Mouse (Mus musculus): ENCODE measurements around the gene Bcl11b. TPM values are rescaled to one million over a fixed set of nuclear protein-coding genes. Genes with fewer than 3 reads are reported as not detected.

Gene Bcl11b
- total RNA-seq, 2 experiments from 2014 or later: 66.1 to 75.1 TPM

DNA sequence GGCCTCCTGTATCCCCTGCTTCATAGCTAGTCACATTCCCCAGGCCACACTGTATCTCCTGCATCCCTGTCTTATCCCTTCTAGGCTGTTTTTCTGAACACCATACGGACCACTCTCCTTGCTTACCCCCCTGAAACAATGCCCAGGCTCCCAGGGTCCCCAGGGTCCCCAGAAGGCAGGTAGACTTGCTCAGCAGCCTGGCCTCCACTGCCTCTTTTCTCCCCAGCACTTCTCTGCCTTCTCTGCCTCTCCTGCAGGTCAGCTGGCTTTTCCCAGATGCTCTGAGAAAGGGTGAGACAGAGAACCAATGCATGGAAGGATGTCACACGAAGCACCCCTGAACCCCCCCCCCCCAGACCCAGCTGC, 2.7 kb downstream of the Bcl11b start:
- intact Hi-C loops (cut with DNase I): loop anchor here (5.0 to 10.0 kb wide), 2 partner anchors 122 to 1626 kb away; no protein-coding TSS in a partner anchor
- DNase-seq (ENCODE audit: extremely low spot score in 1 of 2, low spot score in 2 of 2): no peak

- DNase-seq (ENCODE audit: extremely low spot score in 1 of 2, low spot score in 2 of 2): no peak
- intact Hi-C loops (cut with DNase I): loop anchor here (2.0 to 10.0 kb wide), 4 partner anchors 122 to 1695 kb away; no protein-coding TSS in a partner anchor
Measured at GRCm38 (mm10) chr12:107999751-108000714, 3.4 kb downstream of the Bcl11b start.

DNA sequence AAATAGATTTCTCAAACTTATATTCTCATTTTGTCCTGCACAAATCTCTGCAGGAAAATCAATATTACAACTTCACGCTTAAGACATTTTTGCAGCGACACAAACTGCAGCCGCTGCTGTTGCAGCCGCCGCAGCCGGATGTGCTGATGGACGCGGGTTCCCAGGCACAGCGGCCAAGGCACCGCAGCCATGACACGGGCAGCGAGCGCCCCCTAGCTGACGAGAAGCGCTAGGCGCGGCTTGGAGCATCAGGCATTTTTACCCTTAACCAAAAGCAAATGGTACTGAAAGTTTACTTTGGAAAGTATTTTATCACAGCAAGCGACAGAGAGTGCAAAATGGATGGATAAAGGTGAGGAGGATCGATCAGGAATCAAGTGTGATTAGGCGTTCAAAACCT, 4.7 kb downstream of the Bcl11b start:
- intact Hi-C loops (cut with DNase I): loop anchor here (2.0 to 10.0 kb wide), 2 partner anchors 1520 to 1694 kb away; no protein-coding TSS in a partner anchor

DNA sequence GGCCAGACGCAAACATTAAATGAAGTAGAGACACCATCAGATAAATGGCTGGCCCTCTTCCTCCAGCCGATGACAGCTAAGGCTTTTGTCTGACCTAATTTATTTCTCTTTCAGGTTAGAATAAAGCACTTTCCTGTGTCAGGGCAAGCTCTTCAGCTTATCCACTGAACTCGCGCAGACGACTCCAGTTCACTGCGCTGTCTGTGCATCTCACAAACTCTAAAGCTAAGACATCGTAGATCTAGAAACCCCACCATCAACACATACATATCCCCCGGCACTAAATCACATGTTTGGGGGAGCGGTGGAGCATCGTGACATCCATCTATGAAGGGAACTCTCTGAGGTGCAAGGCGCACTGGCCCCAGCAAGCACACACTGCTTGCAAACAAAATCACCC, 5.5 kb downstream of the Bcl11b start:
- intact Hi-C loops (cut with DNase I): loop anchor here (2.0 to 10.0 kb wide), 2 partner anchors 1519 to 1693 kb away; no protein-coding TSS in a partner anchor
- no peak for DNase-seq (ENCODE audit: extremely low spot score in 1 of 2, low spot score in 2 of 2)

More for the DNA sequence above, 4.7 kb downstream of the Bcl11b start:
- DNase-seq (ENCODE audit: extremely low spot score in 1 of 2, low spot score in 2 of 2): peak; percentile 83 to 85

GRCm38 (mm10) chr12:107997241-107997640, 6.2 kb downstream of the Bcl11b start:
- no peak for DNase-seq (ENCODE audit: extremely low spot score in 1 of 2, low spot score in 2 of 2)
- intact Hi-C loops (cut with DNase I): loop anchor here (10.0 kb wide), 1 partner anchor 1692 kb away; no protein-coding TSS in a partner anchor

DNA sequence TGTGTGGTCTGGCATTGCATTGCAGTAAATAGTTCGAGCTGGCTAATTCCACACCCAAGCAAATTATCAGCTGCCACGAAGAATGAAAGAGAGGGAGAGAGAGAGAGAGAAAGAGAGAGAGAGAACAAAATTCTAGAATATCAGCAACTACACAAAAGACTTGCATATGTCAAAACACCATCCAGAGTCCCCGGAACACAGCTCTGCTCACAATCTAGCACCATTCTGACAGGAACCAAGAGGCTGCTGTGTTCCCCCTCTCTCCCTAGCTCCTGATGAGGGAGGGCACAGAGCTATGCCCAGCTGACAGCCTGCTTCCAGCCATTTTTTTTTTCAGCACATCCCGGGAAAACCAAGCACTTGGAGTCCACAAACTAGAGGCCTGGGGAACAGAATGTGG, 6.6 kb downstream of the Bcl11b start:
- intact Hi-C loops (cut with DNase I): loop anchor here (10.0 kb wide), 1 partner anchor 1692 kb away; no protein-coding TSS in a partner anchor
- DNase-seq (ENCODE audit: extremely low spot score in 1 of 2, low spot score in 2 of 2): no peak

DNA sequence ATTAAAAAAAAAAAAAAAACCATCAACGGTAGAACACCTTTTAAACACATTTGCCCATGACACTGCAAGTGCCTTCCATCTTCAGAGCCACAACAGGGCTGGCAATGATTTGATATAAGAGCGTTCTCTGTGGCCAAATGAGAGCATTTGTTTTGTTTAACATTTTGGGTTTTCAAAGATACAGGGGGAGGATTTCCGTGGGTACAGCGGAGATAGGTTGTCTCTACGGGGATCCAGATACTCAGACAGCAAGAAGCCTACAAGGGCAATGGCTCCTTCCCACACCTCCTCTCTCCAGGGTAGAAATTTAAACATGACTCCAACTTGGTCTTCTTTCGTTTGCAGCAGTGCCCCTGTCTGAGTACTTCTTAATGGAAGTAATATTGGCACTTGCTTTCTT, 7.2 kb downstream of the Bcl11b start:
- intact Hi-C loops (cut with DNase I): loop anchor here (10.0 kb wide), 1 partner anchor 1691 kb away; no protein-coding TSS in a partner anchor

DNA sequence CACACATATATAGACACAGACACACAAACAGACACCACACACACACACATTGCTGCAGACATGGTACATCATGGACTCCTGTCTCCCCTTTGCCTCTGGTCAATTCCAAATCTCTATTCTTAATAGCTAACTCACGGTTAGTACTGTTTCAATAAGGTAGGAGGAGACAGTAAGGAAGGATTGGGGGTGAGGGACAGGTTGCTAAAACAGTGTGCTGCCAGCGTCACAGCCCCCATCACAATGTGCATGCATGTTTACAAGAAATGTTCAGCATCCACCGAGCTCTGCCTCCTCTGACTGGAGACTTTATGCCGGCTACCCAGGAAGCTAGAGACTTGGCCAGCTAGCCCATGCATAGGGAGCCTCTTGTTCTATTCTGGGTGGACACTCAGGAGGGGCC, 9.0 kb downstream of the Bcl11b start:
- DNase-seq (ENCODE audit: extremely low spot score in 1 of 2, low spot score in 2 of 2): no peak
- intact Hi-C loops (cut with DNase I): loop anchor here (10.0 kb wide), 1 partner anchor 1690 kb away; no protein-coding TSS in a partner anchor

More for the DNA sequence above, 7.2 kb downstream of the Bcl11b start:
- DNase-seq (ENCODE audit: extremely low spot score in 1 of 2, low spot score in 2 of 2): no peak

DNA sequence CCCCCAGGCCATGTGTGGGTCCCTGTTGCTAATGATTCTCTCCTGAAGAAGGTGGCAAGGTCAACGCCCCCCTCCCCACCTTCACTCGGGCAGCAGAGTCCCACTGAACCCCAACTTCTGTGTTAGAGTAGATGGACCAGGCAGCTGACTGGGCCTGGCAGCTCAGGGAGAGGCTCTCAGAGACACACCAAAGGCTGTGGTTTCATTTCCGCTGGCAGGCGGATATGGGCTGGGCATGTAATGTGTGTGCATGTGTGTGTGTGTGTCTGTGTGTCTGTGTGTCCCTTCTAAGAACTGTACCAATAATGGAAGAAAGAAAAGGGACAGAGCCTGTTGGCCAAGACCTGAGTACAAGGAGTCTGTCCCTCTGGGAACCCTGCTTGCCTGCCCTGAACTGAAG, 10.4 kb downstream of the Bcl11b start:
- DNase-seq (ENCODE audit: extremely low spot score in 1 of 2, low spot score in 2 of 2): no peak
- intact Hi-C loops (cut with DNase I): loop anchor here (10.0 kb wide), 1 partner anchor 1688 kb away; no protein-coding TSS in a partner anchor

GRCm38 (mm10) chr12:107991191-107991590, 12.2 kb downstream of the Bcl11b start:
- intact Hi-C loops (cut with DNase I): loop anchor here (10.0 kb wide), 1 partner anchor 1686 kb away; no protein-coding TSS in a partner anchor
- DNase-seq (ENCODE audit: extremely low spot score in 1 of 2, low spot score in 2 of 2): no peak

GRCm38 (mm10) chr12:107983211-107983610, 20.2 kb downstream of the Bcl11b start:
- no peak for DNase-seq (ENCODE audit: extremely low spot score in 1 of 2, low spot score in 2 of 2)
- intact Hi-C loops (cut with DNase I): no loop called here

DNA sequence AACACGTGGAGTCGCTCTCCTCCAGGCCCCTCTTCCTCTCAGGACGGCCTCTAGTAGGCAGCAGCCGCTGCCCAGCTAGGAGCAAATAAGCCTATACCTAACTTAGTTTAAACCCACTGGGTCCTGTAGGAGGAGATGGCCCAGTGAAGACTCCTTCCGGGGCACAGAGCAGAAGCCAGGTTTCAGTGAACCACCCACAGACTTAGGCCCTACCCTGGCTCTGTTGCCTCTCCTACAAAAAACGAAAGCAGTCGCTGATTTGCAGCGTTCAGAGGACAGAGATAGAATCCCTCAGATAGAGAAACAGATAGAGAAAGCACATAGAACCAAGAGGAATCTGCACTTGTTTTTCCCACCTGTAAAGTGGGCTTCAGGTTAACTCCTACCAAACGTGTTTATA, 21.1 kb downstream of the Bcl11b start:
- DNase-seq (ENCODE audit: extremely low spot score in 1 of 2, low spot score in 2 of 2): no peak
- intact Hi-C loops (cut with DNase I): no loop called here

GRCm38 (mm10) chr12:107981231-107981630, 22.2 kb downstream of the Bcl11b start:
- no peak for DNase-seq (ENCODE audit: extremely low spot score in 1 of 2, low spot score in 2 of 2)
- intact Hi-C loops (cut with DNase I): no loop called here

DNA sequence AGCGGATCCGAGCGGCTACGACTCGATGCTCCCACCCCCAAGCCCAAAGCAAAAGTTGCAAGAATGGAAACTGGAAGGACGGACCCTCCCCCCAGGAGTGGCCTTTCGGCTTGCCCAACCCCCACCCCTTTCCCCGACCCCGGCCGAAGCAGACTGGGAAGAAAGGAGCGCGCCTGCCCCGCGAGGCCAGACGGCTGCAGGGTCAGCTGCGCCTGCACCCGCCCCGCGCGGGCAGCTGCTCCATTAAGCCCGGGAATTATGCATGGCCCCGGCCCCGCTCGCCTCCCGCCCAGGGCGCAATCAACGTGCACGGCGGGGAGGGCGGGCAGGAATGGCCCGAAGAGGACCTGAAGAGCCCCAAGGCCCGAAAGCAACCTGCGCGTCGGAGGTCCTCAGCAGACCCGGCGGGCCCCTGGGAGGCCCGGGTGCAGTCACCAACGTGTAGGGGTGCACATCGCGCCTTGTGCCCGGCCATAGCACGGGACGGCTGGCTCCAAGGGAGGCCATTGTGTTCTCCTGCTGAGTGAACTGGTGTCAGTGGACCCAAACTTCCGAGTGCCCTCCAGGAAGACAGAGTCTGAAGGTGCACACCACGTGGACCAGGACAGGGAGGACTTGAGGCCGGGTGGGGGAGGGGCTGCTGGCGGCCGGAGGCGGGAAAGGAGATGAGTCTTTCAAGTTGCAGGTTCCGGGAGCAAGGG, 23.0 kb downstream of the Bcl11b start:
- intact Hi-C loops (cut with DNase I): no loop called here
- no peak for DNase-seq (ENCODE audit: extremely low spot score in 1 of 2, low spot score in 2 of 2)

GRCm38 (mm10) chr12:107979710-107980260, 23.6 kb downstream of the Bcl11b start:
- intact Hi-C loops (cut with DNase I): no loop called here
- DNase-seq (ENCODE audit: extremely low spot score in 1 of 2, low spot score in 2 of 2): peak in 1 of 2 experiments; percentile 62

GRCm38 (mm10) chr12:107978736-107979255, 24.6 kb downstream of the Bcl11b start:
- intact Hi-C loops (cut with DNase I): no loop called here

DNA sequence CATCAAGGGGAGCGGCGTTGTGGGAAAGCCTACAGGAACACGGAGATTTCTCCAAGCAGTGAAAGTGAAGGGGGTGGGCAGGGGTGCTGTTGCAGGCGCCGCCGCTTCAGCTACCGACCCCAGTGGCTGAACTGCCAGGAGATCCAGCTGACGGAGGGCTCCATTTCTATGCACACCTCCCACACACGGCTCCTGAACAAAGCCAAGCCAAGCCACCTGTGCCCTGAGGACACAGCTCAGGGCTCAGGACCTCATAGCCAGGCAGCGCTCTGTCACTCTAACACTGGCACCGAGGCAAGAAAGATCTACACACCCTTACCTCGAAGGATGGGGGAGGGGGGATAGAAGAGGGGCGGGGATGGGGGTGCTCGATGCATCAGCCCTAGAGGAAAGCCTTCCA, 25.3 kb downstream of the Bcl11b start:
- DNase-seq (ENCODE audit: extremely low spot score in 1 of 2, low spot score in 2 of 2): no peak
- intact Hi-C loops (cut with DNase I): no loop called here

More at GRCm38 (mm10) chr12:107978736-107979255, 24.6 kb downstream of the Bcl11b start:
- no peak for DNase-seq (ENCODE audit: extremely low spot score in 1 of 2, low spot score in 2 of 2)

DNA sequence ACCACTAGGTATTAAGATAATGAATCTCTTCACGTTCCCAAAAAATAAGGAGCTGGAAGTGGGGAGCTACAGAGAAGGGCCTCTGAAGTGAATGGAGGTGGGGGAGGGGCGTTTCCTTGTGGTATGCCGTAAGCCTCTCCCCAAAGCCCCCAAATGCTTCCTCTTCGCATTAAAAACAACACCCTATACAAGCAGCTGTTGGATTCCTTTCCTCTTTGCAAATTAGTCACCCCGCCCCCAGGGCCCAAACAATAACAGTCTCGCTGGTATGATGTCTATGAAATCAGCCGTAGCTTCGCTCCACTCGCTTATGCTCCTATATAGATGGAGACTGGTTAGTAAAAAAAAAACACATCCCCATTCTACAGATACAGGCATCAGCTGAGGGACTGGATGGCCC, 25.9 kb downstream of the Bcl11b start:
- DNase-seq (ENCODE audit: extremely low spot score in 1 of 2, low spot score in 2 of 2): no peak
- intact Hi-C loops (cut with DNase I): no loop called here

GRCm38 (mm10) chr12:107977086-107977485, 26.3 kb downstream of the Bcl11b start:
- intact Hi-C loops (cut with DNase I): no loop called here
- DNase-seq (ENCODE audit: extremely low spot score in 1 of 2, low spot score in 2 of 2): no peak

All from left cerebral cortex, postnatal 10 days (tissue).